Mouse (Mus musculus) intestine, postnatal 0 days (tissue): ENCODE measurements around the gene Phactr2. TPM values are rescaled to one million over a fixed set of nuclear protein-coding genes. Genes with fewer than 3 reads are reported as not detected.

Experiments used
- ATAC-seq: fragments of 200-750 bp; cut with Nextera tagmentation; 2 replicates; pipeline ENCODE4 v1.8.0; 2017; ENCODE audit warnings: mild to moderate bottlenecking, moderate TSS enrichment, moderate library complexity
- H3K27ac ChIP-seq: fragments of 300-500 bp; sonication (generic); 2 replicates; pipeline ENCODE4 v1.5.1; 2014; ENCODE audit warnings: mild to moderate bottlenecking, low read depth, low read length, moderate library complexity
- H3K27me3 ChIP-seq: fragments of 300-500 bp; sonication (generic); replicated peaks from 2 replicates; pipeline ENCODE4 v1.6.1; 2014; ENCODE audit warnings: low read length, mixed read lengths; ENCODE audit not compliant: control insufficient read depth, insufficient read depth
- H3K36me3 ChIP-seq: fragments of 300-500 bp; sonication (generic); 2 replicates; pipeline ENCODE4 v1.6.1; 2014; ENCODE audit warnings: mild to moderate bottlenecking, moderate library complexity; ENCODE audit not compliant: control insufficient read depth, insufficient read depth
- H3K4me1 ChIP-seq: fragments of 300-500 bp; sonication (generic); replicated peaks from 2 replicates; pipeline ENCODE4 v1.6.1; 2014; ENCODE audit warnings: antibody characterized with exemption, low read length, mixed read lengths; ENCODE audit not compliant: control insufficient read depth, insufficient read depth
- H3K4me2 ChIP-seq: fragments of 300-500 bp; sonication (generic); replicated peaks from 2 replicates; pipeline ENCODE4 v1.6.1; 2014; ENCODE audit warnings: low read depth, mild to moderate bottlenecking, moderate library complexity
- H3K4me3 ChIP-seq: fragments of 300-500 bp; sonication (generic); 2 replicates; pipeline ENCODE4 v1.5.1; 2014; ENCODE audit warnings: low read depth, low read length
- H3K9ac ChIP-seq: fragments of 300-500 bp; sonication (generic); 2 replicates; pipeline ENCODE4 v1.6.1; 2014; ENCODE audit warnings: mild to moderate bottlenecking, low read depth, low read length
- H3K9me3 ChIP-seq: fragments of 300-500 bp; sonication (generic); 2 replicates; pipeline ENCODE4 v1.6.1; 2016; ENCODE audit warnings: mixed run types; ENCODE audit not compliant: control insufficient read depth
- CTCF ChIP-seq: sonication (generic); IDR thresholded peaks from 2 replicates; pipeline ENCODE4 v1.5.1; 2016; ENCODE audit warnings: low read depth, mild to moderate bottlenecking, control low read depth, antibody characterized with exemption, moderate library complexity
- WGBS: fragments of 180-500 bp; shearing (Covaris S2); extraction: QIAGEN DNeasy Blood & Tissue Kit; methylation state at CpG from one replicate; pipeline ENCODE4 v1.1.7; 2014; 5-methylcytosine and 5-hydroxymethylcytosine counted together
- polyA plus RNA-seq: library from polyadenylated mRNA; unstranded; fragments of >200 nt; fragmentation: Nextera tagmentation; extraction: Ambion mirVana; gene quantifications from 2 replicates; pipeline ENCODE4 v1.2.1, GENCODE M21; 2015

The Phactr2 gene
- polyA plus RNA-seq, 1 experiment from 2014 or later, result 12.3 TPM

DNA sequence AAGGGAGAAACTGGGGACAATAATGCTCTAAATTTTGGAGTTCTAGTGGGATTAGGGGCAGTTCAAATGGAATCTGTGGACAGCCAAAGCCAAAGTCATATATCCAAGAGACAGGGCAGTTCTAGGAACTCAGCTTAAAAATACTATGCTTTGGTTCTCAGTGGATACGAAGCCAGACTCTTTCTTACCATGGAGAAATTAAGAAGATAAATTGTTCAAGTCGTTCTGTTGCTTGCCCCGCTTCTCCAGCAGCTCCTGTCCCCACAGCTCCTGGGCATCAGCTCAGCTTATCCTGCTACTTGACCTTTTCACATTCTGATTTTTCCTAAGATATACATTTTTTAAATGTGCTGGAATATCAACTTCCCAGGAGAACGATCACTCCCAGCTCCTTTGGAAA lies 80.2 kb downstream of the Phactr2 start:
- H3K36me3 ChIP-seq, result no peaks in the 10 kb centered on the region
- no peaks in the 10 kb centered on the region for H3K4me1 ChIP-seq
- no peak overlapping the region for H3K27ac ChIP-seq
- 61% methylated on average over 4 of the region's 4 CpGs for WGBS
- no peaks in the 10 kb centered on the region for H3K9me3 ChIP-seq
- H3K4me3 ChIP-seq, result no peak overlapping the region
- TF ChIP-seq CTCF, result no peak
- no peak overlapping the region for H3K4me2 ChIP-seq
- H3K27me3 ChIP-seq, result no peaks in the 10 kb centered on the region
- no peak for ATAC-seq
- H3K9ac ChIP-seq, result no peak overlapping the region

DNA sequence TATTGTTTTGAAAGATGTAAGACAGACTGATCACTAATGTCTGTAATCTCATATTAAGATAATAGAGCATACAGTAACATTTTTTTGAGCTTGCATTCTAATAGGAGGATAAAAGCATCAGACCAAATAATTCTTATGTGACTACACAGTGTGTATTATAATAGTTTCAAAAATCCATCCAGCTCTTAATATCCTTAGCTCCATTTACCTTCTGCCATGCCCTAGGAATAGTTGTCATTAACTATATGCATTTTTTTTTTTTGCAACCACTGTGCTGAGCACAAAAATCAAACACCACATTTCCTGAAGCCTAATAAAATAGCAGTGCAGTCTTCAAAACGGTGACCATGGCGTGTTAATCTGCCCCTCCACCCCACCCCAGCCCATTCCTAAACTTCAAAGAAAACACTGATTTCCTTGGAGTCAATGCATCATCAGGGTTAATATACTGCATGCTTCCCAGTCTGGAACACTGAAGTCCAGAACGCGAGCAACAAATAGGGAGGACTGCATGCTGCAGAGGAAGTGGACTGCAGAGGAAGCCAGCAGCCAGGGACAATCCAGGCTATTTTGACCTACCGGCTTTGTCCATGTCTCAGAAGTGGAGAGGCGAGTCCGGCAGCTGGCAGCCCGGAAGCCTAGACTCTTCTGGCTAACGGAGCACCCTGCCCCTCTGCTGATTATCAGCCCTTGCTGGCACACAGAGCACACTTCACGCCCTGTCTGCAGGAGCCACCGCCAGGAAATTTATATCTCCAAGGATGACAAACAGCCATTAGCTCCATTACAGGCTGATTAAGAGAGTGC lies 85.9 kb downstream of the Phactr2 start:
- Histone ChIP-seq H3K4me2 (peak overlapping the region; percentile 52), H3K36me3 (no peaks in the 10 kb centered on the region), H3K27ac (no peak overlapping the region), H3K9ac (0 out of 2 replicates have a peak overlapping the region, but pooled peaks have one; percentile 26), H3K9me3 (no peaks in the 10 kb centered on the region), H3K27me3 (no peaks in the 10 kb centered on the region), H3K4me3 (peak overlapping the region; percentile 13; the same call in 1 of the 2 replicates), H3K4me1 (no peaks in the 10 kb centered on the region)
- no peak for TF ChIP-seq CTCF
- no peak for ATAC-seq
- 3% methylated on average over 11 of the region's 11 CpGs for WGBS

DNA sequence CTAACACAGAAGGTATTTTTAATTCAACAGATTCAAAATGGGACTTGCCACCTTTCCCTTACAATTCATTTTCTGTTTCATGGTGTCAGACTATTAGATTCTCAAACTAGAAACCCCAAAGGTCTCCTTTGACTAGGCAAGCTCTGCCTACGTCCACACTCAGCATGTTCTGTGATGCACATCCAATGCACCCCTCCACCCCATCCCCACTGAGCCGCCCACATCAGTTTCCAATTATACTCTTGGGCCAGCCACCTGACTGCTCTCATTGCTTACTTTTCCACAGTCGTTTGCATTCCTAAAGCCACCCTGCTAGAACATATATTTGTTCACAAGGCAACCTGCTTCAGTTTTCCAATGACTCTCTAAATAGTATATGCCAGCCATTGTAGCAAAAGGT lies 89.3 kb downstream of the Phactr2 start:
- H3K27ac ChIP-seq, result no peak overlapping the region
- WGBS, result 53% methylated on average over 3 of the region's 3 CpGs
- H3K4me3 ChIP-seq, result no peak overlapping the region
- TF ChIP-seq CTCF, result no peak
- no peaks in the 10 kb centered on the region for H3K36me3 ChIP-seq
- H3K9me3 ChIP-seq, result no peaks in the 10 kb centered on the region
- H3K4me2 ChIP-seq, result no peak overlapping the region
- no peaks in the 10 kb centered on the region for H3K4me1 ChIP-seq
- H3K27me3 ChIP-seq, result no peaks in the 10 kb centered on the region
- H3K9ac ChIP-seq, result no peak overlapping the region
- no peak for ATAC-seq

DNA sequence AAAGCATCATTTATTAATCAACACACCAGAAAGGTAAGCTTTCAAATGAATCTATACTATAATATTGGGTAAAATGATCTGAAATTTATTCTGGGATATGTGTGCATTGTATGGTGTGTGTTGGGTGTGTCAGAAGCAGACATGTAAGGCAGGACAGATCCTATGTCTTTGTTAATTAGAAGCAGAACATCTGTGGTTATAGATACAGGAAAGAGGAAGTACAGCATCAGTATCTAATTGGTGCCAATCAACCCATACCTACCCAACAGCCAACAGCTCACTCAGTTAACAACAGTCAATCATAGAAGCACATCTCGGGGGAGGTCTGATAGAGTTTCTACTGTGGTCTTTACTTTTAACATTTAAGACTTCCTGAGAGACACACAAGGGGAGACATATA lies 96.3 kb downstream of the Phactr2 start:
- Histone ChIP-seq H3K4me2 (no peak overlapping the region), H3K9ac (no peak overlapping the region), H3K27me3 (no peaks in the 10 kb centered on the region), H3K36me3 (no peaks in the 10 kb centered on the region), H3K9me3 (no peaks in the 10 kb centered on the region), H3K4me3 (no peak overlapping the region), H3K27ac (no peak overlapping the region), H3K4me1 (no peaks in the 10 kb centered on the region)
- 79% methylated on average over 1 of the region's 1 CpGs for WGBS
- ATAC-seq, result no peak
- no peak for TF ChIP-seq CTCF

DNA sequence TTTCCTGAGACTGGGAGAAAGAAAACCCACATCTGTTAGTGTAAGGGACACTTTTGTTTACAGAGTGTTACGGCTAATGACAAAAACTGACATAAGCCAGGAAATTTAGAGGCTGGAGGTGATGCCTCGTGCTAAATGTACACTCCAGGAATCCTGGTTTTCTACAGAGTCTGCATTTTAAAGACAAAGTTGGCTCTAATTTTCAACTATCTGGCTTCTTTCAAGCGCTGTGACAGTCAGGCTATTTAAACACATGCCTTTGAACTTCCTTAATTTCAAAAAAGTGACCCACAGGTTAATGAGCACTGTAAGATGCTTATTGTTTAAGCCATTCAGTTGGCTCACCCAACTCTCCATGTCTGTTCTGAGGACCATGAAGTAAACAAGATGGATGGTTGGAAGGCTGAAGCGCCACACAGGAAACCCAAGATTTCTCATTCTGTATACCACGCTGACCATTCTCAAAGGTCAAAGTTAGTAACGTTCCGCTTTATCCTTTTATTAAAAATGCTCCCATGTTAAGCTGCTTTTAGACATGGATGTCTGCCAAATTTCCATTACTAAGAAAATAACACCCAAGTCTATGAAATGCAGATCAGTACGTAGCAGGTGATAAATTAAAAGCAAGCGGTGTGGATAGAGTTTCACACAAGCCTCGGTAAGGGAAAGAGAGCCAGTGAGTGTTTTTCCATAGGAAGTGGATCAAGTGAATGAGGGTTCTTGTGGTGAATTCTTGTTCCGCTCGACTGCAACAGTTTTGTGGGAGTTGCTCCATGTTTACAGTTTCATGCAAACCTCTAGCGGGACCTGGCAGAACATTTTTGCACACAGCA lies 97.6 kb downstream of the Phactr2 start:
- ATAC-seq, result no peak
- Histone ChIP-seq H3K4me2 (no peak overlapping the region), H3K4me1 (no peaks in the 10 kb centered on the region), H3K9ac (no peak overlapping the region), H3K9me3 (no peaks in the 10 kb centered on the region), H3K36me3 (no peaks in the 10 kb centered on the region), H3K27me3 (no peaks in the 10 kb centered on the region), H3K4me3 (no peak overlapping the region), H3K27ac (no peak overlapping the region)
- WGBS, result 62% methylated on average over 13 of the region's 13 CpGs
- TF ChIP-seq CTCF, result no peak

DNA sequence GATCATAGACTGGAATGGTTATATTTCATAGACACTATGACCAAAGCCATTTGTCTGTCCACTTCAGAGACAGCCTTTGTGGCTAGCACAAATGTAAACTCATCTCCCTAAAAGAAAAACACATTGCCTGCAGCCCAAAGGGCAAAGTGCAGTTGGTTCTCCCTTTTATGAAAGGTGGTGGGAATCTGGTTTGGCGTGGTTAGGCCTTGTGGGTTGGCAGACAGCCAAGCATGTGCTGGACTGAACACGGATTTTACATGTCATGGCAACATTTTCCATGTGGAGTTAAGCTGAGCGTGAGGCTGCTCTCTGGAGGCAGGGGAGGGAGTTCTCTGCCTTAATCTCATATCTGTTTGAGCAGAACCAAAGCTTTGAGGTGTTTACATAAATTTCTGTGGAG lies 98.4 kb downstream of the Phactr2 start:
- peak; percentile 45 for TF ChIP-seq CTCF
- Histone ChIP-seq H3K4me3 (no peak overlapping the region), H3K27ac (no peak overlapping the region), H3K4me2 (no peak overlapping the region), H3K9ac (no peak overlapping the region), H3K27me3 (no peaks in the 10 kb centered on the region), H3K36me3 (no peaks in the 10 kb centered on the region), H3K4me1 (no peaks in the 10 kb centered on the region), H3K9me3 (no peaks in the 10 kb centered on the region)
- 9% methylated on average over 3 of the region's 3 CpGs for WGBS
- peak; percentile 53 for ATAC-seq
